Mouse (Mus musculus) lung, embryonic 16.5 days (tissue): ENCODE data around the gene Tspan15. TPM values are rescaled to one million over a fixed set of nuclear protein-coding genes. Genes with fewer than 3 reads are reported as not detected.
A peak's percentile ranks its signal among the peaks of the same experiment; 100 is the strongest.

Source experiments
- ATAC-seq: fragments of 200-750 bp; cut with Nextera tagmentation; 2 replicates; pipeline ENCODE4 v1.8.0; 2017; ENCODE audit warnings: low read depth, mild to moderate bottlenecking, moderate library complexity
- H3K27ac ChIP-seq: fragments of 300-500 bp; sonication (generic); 2 replicates; pipeline ENCODE4 v1.5.1; 2014; ENCODE audit warnings: mild to moderate bottlenecking, control low read depth, low read length
- H3K27me3 ChIP-seq: fragments of 300-500 bp; sonication (generic); 2 replicates; pipeline ENCODE4 v1.6.1; 2014; ENCODE audit warnings: low read depth, low read length, mixed read lengths; ENCODE audit not compliant: control insufficient read depth, insufficient read depth
- H3K36me3 ChIP-seq: fragments of 300-500 bp; sonication (generic); 2 replicates; pipeline ENCODE4 v1.6.1; 2014; ENCODE audit warnings: low read length; ENCODE audit not compliant: control insufficient read depth, insufficient read depth
- H3K4me1 ChIP-seq: fragments of 300-500 bp; sonication (generic); replicated peaks from 2 replicates; pipeline ENCODE4 v1.6.1; 2014; ENCODE audit warnings: low read length, mixed read lengths; ENCODE audit not compliant: control insufficient read depth, insufficient read depth
- H3K4me2 ChIP-seq: fragments of 300-500 bp; sonication (generic); 2 replicates; pipeline ENCODE4 v1.6.1; 2014; ENCODE audit warnings: low read depth, low read length, control low read depth
- H3K4me3 ChIP-seq: fragments of 300-500 bp; sonication (generic); 2 replicates; pipeline ENCODE4 v1.5.1; 2014; ENCODE audit warnings: mild to moderate bottlenecking, low read length, control low read depth
- H3K9ac ChIP-seq: fragments of 300-500 bp; sonication (generic); 2 replicates; pipeline ENCODE4 v1.6.1; 2014; ENCODE audit warnings: low read length, control low read depth
- H3K9me3 ChIP-seq: fragments of 300-500 bp; sonication (generic); 2 replicates; pipeline ENCODE4 v1.6.1; 2016; ENCODE audit warnings: low read length; ENCODE audit not compliant: control insufficient read depth
- WGBS: fragments of 180-500 bp; shearing (Covaris S2); extraction: QIAGEN DNeasy Blood & Tissue Kit; methylation state at CpG from one replicate; pipeline ENCODE4 v1.1.7; 2014; 5-methylcytosine and 5-hydroxymethylcytosine counted together
- polyA plus RNA-seq: library from polyadenylated mRNA; unstranded; fragments of >200 nt; fragmentation: Nextera tagmentation; extraction: Ambion mirVana; gene quantifications from 2 replicates; pipeline ENCODE4 v1.2.1, GENCODE M21; 2015

Tspan15 gene
- polyA plus RNA-seq, 1 experiment from 2014 or later, result 96.1 TPM

DNA sequence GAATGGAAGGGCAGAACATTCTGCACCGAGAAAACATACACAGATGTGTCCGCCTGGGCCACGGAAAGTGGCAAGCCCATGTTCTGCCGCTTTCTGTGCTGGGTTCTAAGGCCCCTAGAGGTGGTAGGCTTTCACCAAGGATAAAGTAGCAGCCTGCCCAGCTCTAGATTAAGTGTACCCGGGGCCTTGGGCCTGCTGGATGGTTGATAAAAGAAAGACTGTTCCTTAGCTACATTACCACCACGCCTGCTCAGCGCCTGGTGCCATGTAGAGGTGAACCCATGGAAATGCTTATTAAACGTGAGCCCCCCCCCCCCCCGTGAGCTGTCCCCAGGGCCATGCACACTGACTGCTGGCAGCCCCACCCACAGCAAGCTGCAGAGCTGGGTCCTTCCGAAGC, 6.2 kb upstream of the Tspan15 start:
- no peak overlapping the region for H3K27ac ChIP-seq
- no peaks in the 10 kb centered on the region for H3K36me3 ChIP-seq
- 77% methylated on average over 10 of the region's 10 CpGs for WGBS
- H3K4me2 ChIP-seq, result no peak overlapping the region
- H3K27me3 ChIP-seq, result no peaks in the 10 kb centered on the region
- no peak overlapping the region for H3K9ac ChIP-seq
- H3K4me3 ChIP-seq, result no peak overlapping the region
- ATAC-seq, result no peak
- peaks cover 3% of the 10 kb centered on the region; the same call in 1 of the 2 replicates for H3K4me1 ChIP-seq
- no peaks in the 10 kb centered on the region for H3K9me3 ChIP-seq

DNA sequence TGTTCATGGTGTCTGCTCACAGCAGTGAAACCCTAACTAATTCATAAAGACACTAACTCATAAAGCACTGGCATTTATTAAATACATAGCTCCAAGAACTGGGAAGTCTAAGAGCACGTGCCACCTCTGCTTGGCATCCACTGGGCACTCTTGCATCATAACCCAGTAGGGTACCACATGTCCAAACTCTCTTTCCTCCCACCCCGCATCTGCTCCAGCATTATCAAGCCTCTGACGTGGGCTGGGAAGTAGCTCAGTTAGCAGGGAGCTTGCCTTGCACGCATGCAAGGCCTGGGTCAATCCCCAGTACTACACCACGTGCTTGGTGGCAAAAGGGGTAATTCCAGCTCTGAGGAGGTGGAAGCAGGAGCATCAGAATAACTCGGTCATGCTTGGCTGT, 5.1 kb upstream of the Tspan15 start:
- Histone ChIP-seq H3K27ac (no peak overlapping the region), H3K4me1 (peaks cover 12% of the 10 kb centered on the region; the same call in 1 of the 2 replicates), H3K9ac (no peak overlapping the region), H3K4me3 (no peak overlapping the region), H3K4me2 (no peak overlapping the region), H3K9me3 (no peaks in the 10 kb centered on the region), H3K36me3 (no peaks in the 10 kb centered on the region), H3K27me3 (no peaks in the 10 kb centered on the region)
- no peak for ATAC-seq
- 84% methylated on average over 6 of the region's 6 CpGs for WGBS

DNA sequence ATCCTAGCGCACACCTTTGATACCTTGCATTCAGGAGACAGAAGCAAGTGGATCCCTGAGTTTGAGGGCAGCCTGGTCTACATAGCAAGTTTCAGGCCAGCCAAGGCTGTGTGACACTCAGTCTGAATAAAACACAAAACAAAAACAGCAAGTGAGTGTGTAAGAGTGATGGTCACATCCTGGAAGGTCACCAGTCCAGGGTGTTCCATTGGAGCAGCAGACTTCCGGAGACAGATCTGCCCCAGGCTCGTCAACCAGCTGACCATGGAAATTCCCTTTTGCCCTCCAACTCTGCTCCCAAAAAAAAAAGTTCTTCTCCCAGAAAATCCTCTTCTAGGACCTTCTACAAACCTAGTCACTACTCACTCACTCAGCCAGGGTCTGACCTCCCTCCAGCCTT, 760 bp upstream of the Tspan15 start:
- peak overlapping the region; percentile 51; the same call in 1 of the 2 replicates for H3K27ac ChIP-seq
- H3K4me3 ChIP-seq, result no peak overlapping the region
- no peaks in the 10 kb centered on the region for H3K9me3 ChIP-seq
- H3K36me3 ChIP-seq, result no peaks in the 10 kb centered on the region
- H3K4me1 ChIP-seq, result peaks cover 16% of the 10 kb centered on the region
- no peak for ATAC-seq
- no peaks in the 10 kb centered on the region for H3K27me3 ChIP-seq
- whole genome bisulfite sequencing, result 74% methylated on average over 3 of the region's 3 CpGs
- H3K9ac ChIP-seq, result no peak overlapping the region
- H3K4me2 ChIP-seq, result no peak overlapping the region

DNA sequence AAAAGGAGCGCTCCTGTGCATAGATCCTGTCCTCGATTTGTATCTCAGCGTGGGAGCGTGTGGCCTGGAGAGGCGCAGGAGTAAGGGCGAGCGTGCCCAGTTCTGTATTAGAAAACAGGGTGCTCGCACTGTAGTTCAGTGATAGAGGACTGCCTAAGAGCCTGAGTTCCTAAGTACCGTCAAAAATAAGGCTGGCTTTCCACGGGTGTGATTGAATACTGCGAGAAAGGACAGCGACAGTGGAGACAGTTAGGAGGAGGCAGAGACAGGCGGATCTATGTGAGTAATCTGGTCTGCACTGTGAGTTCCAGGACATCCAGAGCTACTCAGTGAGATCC, 313 bp upstream of the Tspan15 start:
- H3K36me3 ChIP-seq, result no peaks in the 10 kb centered on the region
- peak overlapping the region; percentile 79 for H3K4me2 ChIP-seq
- ATAC-seq, result no peak
- H3K4me1 ChIP-seq, result peaks cover 16% of the 10 kb centered on the region
- no peak overlapping the region for H3K27ac ChIP-seq
- no peaks in the 10 kb centered on the region for H3K9me3 ChIP-seq
- H3K27me3 ChIP-seq, result no peaks in the 10 kb centered on the region
- H3K9ac ChIP-seq, result 0 out of 2 replicates have a peak overlapping the region, but pooled peaks have one; percentile 42
- H3K4me3 ChIP-seq, result peak overlapping the region; percentile 71
- WGBS, result under 1% methylated on average over 13 of the region's 13 CpGs

DNA sequence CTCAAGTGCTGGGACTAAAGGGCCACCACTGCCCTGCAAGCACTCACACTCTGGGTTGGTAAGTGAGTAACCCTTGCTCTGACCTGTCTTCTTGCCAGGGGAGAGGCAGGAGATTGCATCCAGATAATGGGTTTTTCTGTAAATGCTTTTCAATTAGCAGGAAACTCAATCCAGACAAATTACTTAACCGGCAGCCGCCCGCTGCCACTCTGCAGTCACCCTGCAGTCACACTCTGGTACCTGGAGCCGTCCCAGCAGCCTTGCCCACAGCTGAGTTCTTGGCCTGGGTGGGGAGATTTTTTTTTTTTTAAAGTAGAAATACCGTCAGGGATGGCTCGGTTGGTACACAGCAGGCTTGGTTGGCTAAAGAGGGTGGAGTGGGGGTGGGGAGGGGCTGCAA, 2.9 kb downstream of the Tspan15 start:
- Histone ChIP-seq H3K27ac (peak overlapping the region; percentile 42; the same call in 1 of the 2 replicates), H3K4me1 (peaks cover 28% of the 10 kb centered on the region), H3K27me3 (no peaks in the 10 kb centered on the region), H3K36me3 (no peaks in the 10 kb centered on the region), H3K4me2 (peak overlapping the region; percentile 26), H3K9me3 (no peaks in the 10 kb centered on the region), H3K9ac (no peak overlapping the region), H3K4me3 (peak overlapping the region; percentile 20)
- ATAC-seq, result no peak
- WGBS, result 47% methylated on average over 6 of the region's 6 CpGs

DNA sequence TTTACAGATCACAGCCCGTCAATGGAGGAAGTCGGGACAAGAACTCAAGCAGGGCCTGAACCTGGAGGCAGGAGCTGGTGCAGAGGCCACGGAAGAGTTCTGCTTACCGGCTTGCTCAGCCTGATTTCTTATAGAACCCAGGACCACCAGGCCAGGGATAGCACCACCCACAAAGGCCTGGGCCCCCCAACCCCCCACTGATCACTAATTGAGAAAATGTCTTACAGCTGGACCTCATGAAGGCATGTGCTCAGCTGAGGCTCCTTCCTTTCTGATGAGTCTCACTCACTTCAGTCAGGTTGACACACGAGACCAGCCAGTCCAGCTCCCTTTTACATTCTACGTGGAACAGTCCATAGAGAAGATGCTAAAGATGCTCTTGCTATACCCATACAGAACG, 5.2 kb downstream of the Tspan15 start:
- ATAC-seq, result no peak
- WGBS, result 71% methylated on average over 7 of the region's 7 CpGs

DNA sequence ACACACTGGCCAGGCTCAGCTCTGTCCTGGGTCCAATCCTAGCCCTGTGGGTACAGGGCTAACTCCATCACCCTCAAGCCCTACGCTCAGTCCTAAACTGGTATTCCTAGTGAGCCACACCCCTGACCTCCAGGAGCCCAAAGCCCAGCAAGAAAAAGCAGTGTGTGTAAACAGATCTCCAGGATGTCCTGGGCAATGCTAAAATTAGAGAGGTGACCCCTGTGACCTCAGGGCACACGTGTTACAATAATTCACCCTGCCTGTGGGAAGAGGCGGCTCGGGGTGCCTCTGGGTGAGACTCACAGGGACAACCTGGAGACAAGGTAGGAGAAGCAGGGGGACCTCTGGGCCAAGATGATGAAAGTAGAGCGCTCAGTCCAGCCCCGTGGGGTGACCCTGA, 6.8 kb downstream of the Tspan15 start:
- Histone ChIP-seq H3K36me3 (no peaks in the 10 kb centered on the region), H3K4me1 (peaks cover 32% of the 10 kb centered on the region), H3K4me2 (peak overlapping the region; percentile 1; the same call in 1 of the 2 replicates), H3K9ac (no peak overlapping the region), H3K27me3 (no peaks in the 10 kb centered on the region), H3K9me3 (no peaks in the 10 kb centered on the region), H3K4me3 (no peak overlapping the region), H3K27ac (peak overlapping the region; percentile 70; the same call in 1 of the 2 replicates)
- no peak for ATAC-seq
- 50% methylated on average over 6 of the region's 6 CpGs for WGBS

More for the DNA sequence above, 5.2 kb downstream of the Tspan15 start:
- H3K36me3 ChIP-seq, result no peaks in the 10 kb centered on the region
- no peaks in the 10 kb centered on the region for H3K9me3 ChIP-seq
- H3K4me2 ChIP-seq, result no peak overlapping the region
- H3K4me1 ChIP-seq, result peaks cover 25% of the 10 kb centered on the region
- no peak overlapping the region for H3K27ac ChIP-seq
- no peak overlapping the region for H3K4me3 ChIP-seq
- no peaks in the 10 kb centered on the region for H3K27me3 ChIP-seq
- H3K9ac ChIP-seq, result no peak overlapping the region

DNA sequence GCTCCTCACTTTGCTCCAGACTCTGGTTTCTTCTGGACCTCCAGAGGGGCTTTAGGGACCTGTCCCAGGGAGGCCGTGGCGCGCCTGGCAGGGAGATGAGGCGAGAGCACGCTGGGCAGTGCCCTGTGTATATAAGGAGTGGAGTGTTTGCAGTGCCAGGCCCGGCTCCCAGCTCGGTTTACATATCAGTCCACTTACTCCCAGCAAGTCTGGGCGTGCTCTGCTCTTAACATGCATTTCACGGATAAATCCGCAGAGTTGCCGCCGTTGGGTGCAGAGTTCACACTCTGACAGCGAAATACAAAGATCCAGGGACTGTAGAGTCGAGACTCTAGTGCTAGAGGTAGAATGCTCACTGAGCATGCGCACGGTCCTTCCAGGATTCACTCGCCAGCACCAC, 8.3 kb downstream of the Tspan15 start:
- H3K27ac ChIP-seq, result peak overlapping the region; percentile 70
- H3K9me3 ChIP-seq, result no peaks in the 10 kb centered on the region
- no peak overlapping the region for H3K4me3 ChIP-seq
- H3K36me3 ChIP-seq, result no peaks in the 10 kb centered on the region
- peaks cover 42% of the 10 kb centered on the region for H3K4me1 ChIP-seq
- peak overlapping the region; percentile 31; the same call in 1 of the 2 replicates for H3K4me2 ChIP-seq
- peak; percentile 93 for ATAC-seq
- WGBS, result 49% methylated on average over 17 of the region's 17 CpGs
- H3K27me3 ChIP-seq, result no peaks in the 10 kb centered on the region
- no peak overlapping the region for H3K9ac ChIP-seq

DNA sequence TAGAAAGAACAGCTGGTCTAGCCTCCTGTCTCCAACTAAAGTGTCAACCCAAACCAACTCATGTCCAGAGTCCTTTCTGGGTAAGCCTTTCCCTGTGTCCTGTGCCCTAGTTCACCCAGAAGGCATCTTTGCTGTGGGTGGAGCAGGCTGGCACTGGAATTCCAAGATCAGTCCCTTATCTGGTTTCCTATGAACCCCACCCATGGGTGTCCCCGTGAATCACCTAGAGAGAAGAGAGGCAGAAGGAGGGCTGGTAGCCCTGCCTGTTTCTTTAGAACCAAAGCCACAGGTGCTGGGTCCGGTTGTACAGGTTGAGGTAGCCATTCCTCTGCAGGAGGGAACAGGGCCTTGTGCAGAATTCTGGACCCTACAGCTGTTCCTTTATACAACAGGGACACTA, 9.4 kb downstream of the Tspan15 start:
- H3K36me3 ChIP-seq, result no peaks in the 10 kb centered on the region
- H3K27ac ChIP-seq, result peak overlapping the region; percentile 70
- 57% methylated on average over 2 of the region's 2 CpGs for WGBS
- H3K27me3 ChIP-seq, result no peaks in the 10 kb centered on the region
- no peak overlapping the region for H3K4me2 ChIP-seq
- peaks cover 44% of the 10 kb centered on the region for H3K4me1 ChIP-seq
- H3K9ac ChIP-seq, result no peak overlapping the region
- H3K4me3 ChIP-seq, result no peak overlapping the region
- ATAC-seq, result no peak
- H3K9me3 ChIP-seq, result no peaks in the 10 kb centered on the region
